8 mouse cellular contexts compared by ENCODE assay signal in the genomic region with DNA sequence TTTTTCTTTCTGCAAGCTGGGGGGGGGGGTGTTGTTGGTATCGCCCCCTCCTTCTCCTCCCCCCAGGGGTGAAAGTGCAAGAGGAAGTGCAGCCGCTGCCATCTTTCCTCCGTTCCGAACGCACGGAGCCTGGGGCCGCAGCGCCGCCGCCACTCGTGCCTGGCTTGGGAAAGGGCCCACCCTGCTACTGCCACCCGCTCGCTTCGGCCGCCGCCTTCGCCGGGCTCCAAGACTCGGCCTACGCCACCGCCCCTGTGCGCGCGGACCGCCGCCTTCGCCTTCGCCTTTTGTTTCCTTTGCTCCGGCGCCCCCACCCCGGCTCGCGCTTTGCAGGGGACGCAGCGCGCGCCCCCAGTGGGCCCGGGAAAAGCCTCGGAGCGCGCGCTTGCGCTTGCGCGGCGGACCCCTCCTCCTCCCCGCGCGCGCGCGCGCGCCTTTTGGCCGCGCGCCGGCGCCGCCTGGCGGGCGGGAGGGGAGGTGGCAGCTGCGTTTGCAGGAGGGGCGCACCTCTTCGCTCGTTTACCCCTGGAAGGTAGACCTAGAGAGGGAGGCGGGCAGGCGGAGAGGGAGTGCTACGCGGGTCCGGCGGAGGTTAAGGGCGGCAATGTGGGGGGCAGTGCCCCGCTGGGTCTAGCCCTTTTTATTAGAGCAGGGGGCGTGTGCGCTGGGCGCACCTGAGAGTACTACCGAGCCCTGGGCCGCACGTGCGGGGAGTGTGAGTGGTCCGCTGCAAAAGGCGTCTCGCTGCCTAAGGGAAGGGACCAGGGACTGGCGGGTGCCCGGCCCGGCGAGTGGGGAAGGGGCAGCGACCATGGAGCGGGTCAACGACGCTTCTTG. TPM values are rescaled to one million over a fixed set of nuclear protein-coding genes. Genes with fewer than 3 reads are reported as not detected.
A peak's percentile ranks its signal among the peaks of the same experiment; 100 is the strongest.
DNase-seq lines count a peak whose midpoint lies in the region; ATAC-seq lines count a peak whose summit lies in the region.

No protein-coding gene starts in this region.

- DNase-seq in gastrocnemius, adult 18-20 months (ENCODE audit: low spot score): peak; percentile 77
- no peak for DNase-seq in gastrocnemius, postnatal 25 days
- peak; percentile 98 for DNase-seq in embryo, embryonic 11 days
- DNase-seq in heart, adult 11 months: peak; percentile 99
- DNase-seq in kidney, adult 11 months: peak; percentile 84
- peak; percentile 76 to 81 for DNase-seq in spleen, adult 18-20 months

- H3K36me3 ChIP-seq in limb, embryonic 13.5 days: peaks cover 21% of the 10 kb centered on the region
- peaks cover 9% of the 10 kb centered on the region; the same call in 1 of the 2 replicates for H3K36me3 ChIP-seq in midbrain, embryonic 15.5 days (replicated peaks)

- peaks cover 39% of the 10 kb centered on the region for H3K4me1 ChIP-seq in limb, embryonic 13.5 days
- H3K4me1 ChIP-seq in midbrain, embryonic 15.5 days: peaks cover 53% of the 10 kb centered on the region

- peak overlapping the region; percentile 95 for H3K9ac ChIP-seq in limb, embryonic 13.5 days
- H3K9ac ChIP-seq in midbrain, embryonic 15.5 days: peak overlapping the region; percentile 77

- ATAC-seq in limb, embryonic 13.5 days (ENCODE audit: low FRiP score, low read depth): peak; percentile 67
- peak; percentile 70 for ATAC-seq in midbrain, embryonic 15.5 days (replicated peaks)

- H3K4me3 ChIP-seq in limb, embryonic 13.5 days: peak overlapping the region; percentile 83
- peak overlapping the region; percentile 50 for H3K4me3 ChIP-seq in midbrain, embryonic 15.5 days

- H3K9me3 ChIP-seq in limb, embryonic 13.5 days: no peaks in the 10 kb centered on the region
- no peaks in the 10 kb centered on the region for H3K9me3 ChIP-seq in midbrain, embryonic 15.5 days

- no peaks in the 10 kb centered on the region for H3K27me3 ChIP-seq in limb, embryonic 13.5 days
- no peaks in the 10 kb centered on the region for H3K27me3 ChIP-seq in midbrain, embryonic 15.5 days (replicated peaks)

- peak overlapping the region; percentile 100 for H3K27ac ChIP-seq in limb, embryonic 13.5 days
- peak overlapping the region; percentile 99 for H3K27ac ChIP-seq in midbrain, embryonic 15.5 days

- WGBS in limb, embryonic 13.5 days: under 1% methylated on average over 74 of the region's 92 CpGs
- WGBS in midbrain, embryonic 15.5 days: under 1% methylated on average over 71 of the region's 92 CpGs

- H3K4me2 ChIP-seq in limb, embryonic 13.5 days (replicated peaks): peak overlapping the region; percentile 100
- peak overlapping the region; percentile 85 for H3K4me2 ChIP-seq in midbrain, embryonic 15.5 days

RNA-seq across cellular contexts. Expression of a gene that starts 1.3 kb away (rescaled TPM):
- 10 to 100 TPM; 11.3 to 12.7 TPM for total RNA-seq in gastrocnemius, adult 18-20 months (2021)
- total RNA-seq in gastrocnemius, postnatal 25 days (2021): 1 to 10 TPM; 9.2 to 9.6 TPM
- polyA plus RNA-seq in limb, embryonic 13.5 days (2015; fragmentation: Nextera tagmentation; extraction: Ambion mirVana): 45.5 and 48.7 TPM in 2 replicates
- polyA plus RNA-seq in midbrain, embryonic 15.5 days (2015; fragmentation: Nextera tagmentation; extraction: Ambion mirVana): 60.9 and 63.2 TPM in 2 replicates

RNA-seq across cellular contexts. Expression of a gene that starts 23.8 kb away (rescaled TPM):
- 10 to 100 TPM; 44.5 to 45.0 TPM for total RNA-seq in gastrocnemius, adult 18-20 months (2021)
- 10 to 100 TPM; 42.8 to 45.0 TPM for total RNA-seq in gastrocnemius, postnatal 25 days (2021)
- polyA plus RNA-seq in limb, embryonic 13.5 days (2015; fragmentation: Nextera tagmentation; extraction: Ambion mirVana): 226 and 231 TPM in 2 replicates
- 215 and 221 TPM in 2 replicates for polyA plus RNA-seq in midbrain, embryonic 15.5 days (2015; fragmentation: Nextera tagmentation; extraction: Ambion mirVana)

RNA-seq across cellular contexts. Expression of a gene that starts 40.2 kb away (rescaled TPM):
- total RNA-seq in gastrocnemius, adult 18-20 months (2021): 10 to 100 TPM; 27.2 to 30.8 TPM
- 10 to 100 TPM; 15.3 to 17.7 TPM for total RNA-seq in gastrocnemius, postnatal 25 days (2021)
- polyA plus RNA-seq in limb, embryonic 13.5 days (2015; fragmentation: Nextera tagmentation; extraction: Ambion mirVana): 15.7 and 17.2 TPM in 2 replicates
- polyA plus RNA-seq in midbrain, embryonic 15.5 days (2015; fragmentation: Nextera tagmentation; extraction: Ambion mirVana): 26.5 and 26.6 TPM in 2 replicates
